Mouse (Mus musculus) embryo, embryonic 11 days (tissue): Measurements from ENCODE around the gene Ttc3.
"Not testable (repeated sequence)": the region's sequence is repeated elsewhere in the genome, so short reads cannot be mapped to it uniquely, and the experiment has no call there.

Source experiments
- DNase-seq: peaks from one replicate; pipeline ENCODE4 v3.0.0-alpha.2; 2015

Gene Ttc3

DNA sequence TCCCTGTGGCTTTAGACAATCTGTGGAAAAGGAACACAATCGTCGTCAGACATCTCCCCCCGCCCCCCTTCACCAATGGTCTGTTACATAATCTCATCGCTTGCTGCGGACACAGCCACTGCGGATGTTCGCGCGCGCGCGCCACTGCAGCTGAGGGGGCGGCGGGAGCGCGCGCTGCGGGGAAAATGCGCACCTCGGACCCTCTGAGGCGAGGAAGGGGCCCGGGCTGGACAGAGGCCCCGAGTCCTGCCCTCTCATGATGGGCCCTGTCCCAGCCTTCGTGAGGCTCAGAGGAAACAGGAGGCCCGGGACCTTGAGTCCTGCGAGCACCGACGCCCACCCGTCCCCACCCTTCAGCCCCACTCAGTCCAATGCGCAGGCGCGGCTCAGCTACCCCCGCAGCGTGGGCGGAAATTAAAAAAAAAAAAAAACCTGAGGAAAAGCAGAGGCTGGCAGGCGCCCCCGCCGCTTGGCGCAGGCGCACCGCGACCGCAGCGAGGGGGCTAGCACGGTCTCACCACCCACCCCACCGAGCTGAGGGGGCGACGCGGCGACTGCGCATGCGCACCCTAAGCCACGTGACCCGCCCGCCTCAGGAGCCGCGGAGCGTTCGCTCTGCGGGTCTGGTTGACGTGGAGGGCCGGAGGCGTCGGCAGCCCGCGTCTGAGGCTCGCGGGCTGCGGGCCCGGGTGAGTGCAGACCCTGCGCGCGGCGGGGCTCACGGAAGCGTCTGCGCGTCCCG lies at the start of gene Ttc3:
Ttc3 (plus strand) TSS at position 446 of the 742 bp plus-strand sequence.
- DNase-seq, result peak; percentile 97

DNA sequence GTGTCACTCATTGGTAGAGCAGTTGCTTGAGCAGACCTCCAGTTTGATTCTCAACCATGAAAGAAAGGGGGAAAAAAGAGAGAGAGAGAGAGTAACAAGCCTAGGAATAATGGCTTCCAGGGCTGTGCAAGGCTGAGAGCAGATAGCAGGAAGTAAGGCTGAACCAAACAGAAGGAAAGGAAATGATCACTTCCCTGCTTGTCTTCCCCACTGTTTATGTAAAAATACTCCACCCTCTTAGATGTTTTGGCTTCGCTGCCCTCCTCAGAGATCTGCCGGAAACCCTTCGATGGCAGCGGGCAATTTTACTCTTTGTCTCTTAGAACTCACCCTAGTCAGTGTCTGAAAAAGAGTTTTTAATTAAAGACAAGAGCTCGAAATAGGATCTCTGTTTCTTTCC lies 46.7 kb upstream of the Ttc3 start:
- DNase-seq, result no peak

DNA sequence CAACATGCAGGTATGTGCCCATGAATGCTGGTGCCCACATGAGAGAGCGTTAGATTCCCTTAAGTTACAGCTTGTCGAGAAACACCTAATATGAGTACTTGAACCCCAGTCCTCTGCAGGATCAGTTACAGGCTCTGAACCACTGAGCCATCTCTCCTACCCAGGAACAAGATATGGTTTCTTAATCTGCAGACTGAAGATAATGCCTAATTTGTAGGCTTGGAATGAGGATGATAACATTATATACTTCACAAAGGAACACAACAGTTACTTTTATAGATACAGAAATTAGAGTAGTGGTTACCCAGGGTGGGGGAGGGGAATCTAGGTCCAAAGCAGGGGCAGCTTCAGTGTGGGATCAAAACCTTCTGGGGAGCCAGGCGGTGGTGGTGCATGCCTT lies 44.4 kb upstream of the Ttc3 start:
- DNase-seq, result no peak

DNA sequence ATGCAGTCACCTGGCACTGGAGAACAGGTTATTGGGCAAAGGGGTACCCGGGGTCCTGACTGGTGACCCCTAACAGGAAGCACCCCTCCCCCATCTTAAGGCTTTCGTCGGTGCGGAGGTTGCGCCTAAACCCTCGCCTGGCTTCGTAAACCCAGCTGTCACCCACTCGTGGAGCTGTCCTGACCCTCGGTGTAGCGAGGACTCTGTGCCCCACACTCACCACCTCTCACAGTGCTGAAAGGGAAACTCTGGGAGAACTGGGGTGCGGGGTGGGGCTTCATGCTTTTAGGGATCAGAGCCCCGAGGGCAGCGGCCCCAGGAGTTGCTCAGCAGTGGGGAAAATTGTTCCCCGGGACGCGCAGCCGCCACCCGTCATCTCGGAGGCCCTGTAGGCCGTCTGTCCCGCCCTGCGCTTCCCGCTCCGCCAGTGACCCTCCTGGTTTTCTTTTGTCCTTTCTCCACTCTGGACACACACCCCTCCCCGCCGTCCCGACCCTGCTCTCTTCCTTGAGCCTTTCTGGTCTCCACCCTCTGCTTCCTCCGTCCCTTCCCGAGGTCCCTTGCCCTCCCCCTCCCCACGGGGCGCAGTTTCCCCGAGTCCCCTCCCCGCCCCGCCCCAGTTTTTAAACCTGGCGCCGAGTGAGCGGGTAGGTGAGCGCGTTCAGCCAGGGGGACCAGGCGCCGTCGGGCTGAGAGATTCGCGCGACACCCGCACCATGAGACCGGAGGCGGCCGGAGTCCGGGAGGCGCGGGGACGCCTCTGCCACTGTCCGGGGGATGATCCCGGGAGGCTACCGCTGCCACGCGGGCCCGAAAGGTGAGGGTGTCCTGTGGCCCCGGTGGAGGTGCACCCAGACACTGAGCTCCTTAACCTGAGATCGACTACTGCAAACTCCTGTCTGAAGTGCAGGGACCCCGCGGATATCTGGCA lies 42.4 kb upstream of the Ttc3 start, which contains the start of gene Ripply3:
Ripply3 (plus strand) TSS at position 640 of the 931 bp plus-strand sequence.
- DNase-seq, result peak; percentile 67

DNA sequence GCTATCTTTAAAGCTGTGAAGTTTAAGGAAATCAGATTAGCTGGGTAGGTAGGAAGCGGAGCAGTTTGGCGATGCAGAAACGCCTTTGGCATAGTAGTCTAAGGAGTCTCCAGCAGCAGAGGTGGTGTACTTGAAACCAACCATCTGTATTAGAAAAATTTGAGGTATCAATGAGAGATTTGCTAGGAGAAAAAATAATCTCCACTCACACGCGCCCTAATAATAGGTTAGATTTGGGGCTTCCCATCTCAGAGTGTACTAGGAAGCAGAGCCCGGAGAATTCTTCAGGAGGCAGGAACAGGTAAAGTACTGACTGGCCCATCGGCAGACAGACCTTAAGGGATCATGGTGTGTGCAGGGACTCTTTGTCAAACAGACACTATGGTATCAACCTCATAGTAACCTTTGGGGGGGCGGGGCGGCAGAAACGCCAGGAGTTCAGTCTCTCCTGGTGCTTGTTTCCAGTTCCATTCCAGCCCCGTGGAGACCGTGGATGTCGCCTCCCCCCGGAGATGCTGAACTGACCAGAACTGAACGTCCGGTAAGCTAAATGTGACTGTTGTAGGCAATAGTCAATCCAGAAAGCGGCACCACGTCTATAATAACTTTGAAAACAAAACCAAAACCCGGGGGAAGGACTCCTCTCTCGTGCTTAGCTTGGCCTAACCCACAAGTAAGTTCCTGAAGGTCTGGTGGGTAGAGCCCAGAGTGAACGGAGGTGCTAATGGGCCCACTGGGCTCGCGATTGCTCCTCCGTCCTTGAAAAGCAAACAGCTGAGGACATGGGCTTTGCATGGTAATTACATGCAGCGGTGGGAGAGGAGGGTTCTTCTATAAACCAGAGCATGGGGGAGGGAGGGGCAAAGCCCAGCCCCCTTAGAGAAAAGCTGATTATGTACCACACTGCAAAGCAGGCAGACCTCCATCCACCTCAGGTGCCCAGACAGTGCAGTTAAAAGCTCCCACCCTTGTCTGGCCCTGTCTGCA lies 41.2 kb upstream of the Ttc3 start:
- DNase-seq, result peak; percentile 39

DNA sequence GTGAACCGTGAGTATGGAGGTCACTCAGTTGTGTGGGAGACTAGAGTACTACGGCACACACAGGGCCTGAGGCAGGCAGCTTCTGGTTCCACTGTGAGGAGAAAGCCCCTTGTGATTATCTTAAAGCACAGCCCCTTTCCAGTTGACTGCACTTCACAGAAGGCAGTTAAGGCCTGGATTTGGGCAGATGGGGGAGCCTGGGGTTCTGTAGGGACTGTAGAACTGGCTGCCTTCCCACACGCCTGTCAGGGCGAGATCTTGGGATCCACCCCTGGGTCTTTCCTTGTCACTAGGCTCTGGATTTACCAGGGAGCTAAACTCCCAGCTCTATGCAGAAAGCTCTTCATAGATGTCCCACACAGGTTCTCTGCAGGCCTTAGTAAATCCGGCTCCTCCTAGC lies 40.0 kb upstream of the Ttc3 start:
- peak; percentile 21 for DNase-seq

DNA sequence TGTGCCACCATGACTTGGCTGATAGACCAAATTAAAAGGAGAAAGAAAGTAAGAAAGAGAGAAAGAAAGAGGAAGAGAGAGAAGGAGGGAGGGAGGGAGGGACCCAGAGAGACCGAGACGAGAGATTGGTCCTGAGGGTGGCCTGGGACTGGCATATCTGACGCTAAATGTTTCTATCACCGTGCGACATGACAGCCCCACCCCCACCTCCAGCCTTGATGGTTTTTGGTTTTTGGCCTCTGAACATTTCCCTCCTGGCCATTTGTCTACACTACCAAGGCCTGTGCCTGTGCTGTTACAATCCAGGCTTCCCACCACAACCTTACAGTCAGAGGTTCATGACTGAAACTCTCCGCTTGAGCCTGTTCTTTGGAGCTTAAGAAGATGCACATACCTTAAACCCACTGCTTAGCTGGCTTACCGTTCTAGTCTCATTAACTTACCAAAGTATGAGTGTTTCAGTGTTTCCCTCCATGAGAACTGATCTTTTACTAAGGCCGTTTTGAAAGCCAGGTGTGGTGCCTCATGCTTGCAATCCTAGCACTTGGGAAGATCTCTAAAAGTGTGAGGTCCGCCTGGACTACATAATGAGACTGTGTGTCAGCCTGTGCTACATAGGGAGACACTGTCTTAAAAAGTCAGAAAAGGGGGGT lies 39.1 kb upstream of the Ttc3 start:
- DNase-seq, result no peak

DNA sequence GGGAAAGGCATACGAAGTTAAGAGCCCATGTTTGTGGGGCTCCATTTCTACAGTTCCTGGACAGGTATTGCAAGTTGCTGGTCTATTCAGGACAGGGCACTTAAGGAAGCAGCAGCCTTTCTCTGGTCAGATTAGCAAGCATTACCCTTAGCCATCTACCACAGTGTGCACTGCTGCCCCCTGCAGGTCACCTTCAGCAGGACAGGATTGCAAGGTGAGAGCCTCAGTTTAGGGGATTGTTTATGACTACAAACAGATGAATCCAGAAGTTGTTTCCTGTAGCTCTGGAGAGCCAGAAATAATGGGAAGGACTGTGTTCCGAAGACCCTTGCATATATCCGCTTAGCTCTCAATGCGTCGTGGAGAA lies 38.5 kb upstream of the Ttc3 start:
- peak; percentile 52 for DNase-seq

DNA sequence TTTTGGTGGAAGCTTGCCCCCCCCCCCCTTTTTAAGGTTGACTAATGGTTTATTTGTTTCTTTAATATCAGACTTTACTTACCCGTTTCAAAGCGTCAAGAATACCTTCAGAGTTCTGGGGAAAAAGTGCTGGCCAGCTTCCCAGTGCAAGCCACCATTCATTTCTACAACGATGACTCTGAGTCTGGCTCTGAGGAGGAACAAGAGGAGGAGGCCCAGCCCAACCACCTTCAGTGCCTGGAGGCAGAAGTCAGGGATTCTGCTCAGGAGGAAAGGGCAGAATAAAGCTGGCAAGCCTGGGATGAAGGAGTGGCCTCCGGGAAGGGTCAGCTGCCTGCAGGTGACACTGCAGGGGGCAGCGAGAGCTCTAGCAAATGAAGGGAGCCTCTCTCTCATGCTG lies 34.8 kb upstream of the Ttc3 start:
- no peak for DNase-seq

DNA sequence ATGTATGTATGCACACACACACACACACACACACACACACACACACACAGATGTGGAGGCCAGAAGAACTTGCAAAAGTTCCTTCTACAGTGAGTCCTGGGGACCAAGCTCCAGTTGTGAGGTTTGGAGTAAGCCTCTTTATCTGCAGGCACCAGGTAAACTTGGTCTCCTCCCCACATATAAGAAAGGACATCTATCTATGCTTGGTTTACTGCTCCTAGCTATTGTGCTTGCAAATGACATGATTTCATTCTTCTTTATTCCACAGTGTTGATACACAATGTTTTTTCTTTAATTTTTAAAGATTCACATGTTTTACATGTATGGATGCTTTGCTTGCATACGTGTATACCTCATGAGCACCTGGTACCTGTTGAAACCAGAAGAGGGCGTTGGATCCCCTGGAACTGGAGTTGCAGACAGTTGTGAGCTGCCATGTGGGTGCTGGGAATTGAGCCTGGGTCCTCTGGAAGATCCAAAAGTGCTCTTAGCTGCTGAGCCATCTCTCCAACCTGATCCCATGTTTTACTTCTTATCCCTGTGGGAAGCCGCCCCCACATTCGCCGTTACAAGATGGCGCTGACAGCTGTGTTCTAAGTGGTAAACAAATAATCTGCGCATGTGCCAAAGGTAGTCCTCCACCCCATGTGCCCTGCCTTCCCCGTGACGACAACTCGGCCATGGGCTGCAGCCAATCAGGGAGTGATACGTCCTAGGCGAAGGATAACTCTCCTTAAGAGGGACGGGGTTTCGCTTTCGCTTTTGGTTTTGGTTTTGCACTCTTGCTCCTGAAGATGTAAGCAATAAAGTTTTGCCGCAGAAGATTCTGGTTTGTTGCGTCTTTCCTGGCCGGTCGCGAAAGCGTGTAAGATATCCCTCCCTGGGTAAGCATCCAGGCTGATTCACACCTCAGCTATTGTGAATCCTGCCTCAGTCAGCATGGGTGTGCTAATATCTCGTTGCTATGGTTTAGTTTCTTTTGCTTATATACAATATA lies 31.0 kb upstream of the Ttc3 start:
- DNase-seq, result not testable (repeated sequence)

DNA sequence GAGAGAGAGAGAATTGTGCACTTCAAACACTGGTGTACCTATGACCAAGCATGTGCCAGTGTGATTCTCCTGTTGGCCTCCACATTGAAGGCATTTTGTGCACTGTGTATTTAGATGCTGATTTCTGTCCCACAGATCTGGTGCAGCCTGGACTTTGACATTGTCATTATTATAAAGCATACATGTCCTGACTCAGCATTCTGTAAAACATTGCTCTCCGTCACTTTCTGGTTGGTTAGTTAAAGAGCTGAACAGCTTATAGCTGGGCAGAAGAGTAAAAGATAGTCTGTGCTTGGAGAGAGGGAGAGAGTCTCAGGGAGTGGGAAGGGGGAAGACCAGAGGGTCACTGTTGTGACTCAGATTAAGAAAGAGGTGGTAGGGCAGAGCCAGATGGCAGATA lies 24.7 kb upstream of the Ttc3 start:
- no peak for DNase-seq

DNA sequence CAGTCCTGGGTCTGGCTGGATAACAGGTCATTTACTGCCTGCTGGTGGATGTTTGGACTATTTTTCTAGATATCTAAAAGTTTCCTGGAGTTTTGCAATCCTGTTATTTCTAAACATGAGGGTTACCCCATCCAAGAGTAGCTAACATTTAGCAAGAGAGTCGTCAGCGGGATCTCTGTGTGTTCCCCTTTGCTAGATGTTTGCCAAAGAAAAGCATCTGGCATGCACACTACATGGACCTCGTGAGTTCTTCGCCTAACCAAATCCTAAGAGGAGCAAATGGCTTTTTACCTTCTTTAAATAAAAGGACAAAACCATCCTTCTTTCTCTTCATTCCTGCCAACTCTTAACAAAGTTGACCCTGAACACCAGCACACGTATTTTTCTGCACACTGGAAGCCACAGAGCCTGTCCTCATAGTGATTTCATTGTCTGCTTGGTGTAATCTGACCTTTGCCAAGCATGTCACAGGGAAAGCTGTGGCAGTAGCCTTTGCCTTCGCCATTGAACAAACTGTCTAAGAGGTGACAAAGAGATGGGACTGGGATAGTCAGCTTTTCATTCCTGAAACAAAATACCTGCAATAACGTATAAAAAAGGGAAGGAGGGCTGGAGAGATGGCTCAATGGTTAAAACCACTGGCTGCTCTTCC lies 23.2 kb upstream of the Ttc3 start:
- no peak for DNase-seq

DNA sequence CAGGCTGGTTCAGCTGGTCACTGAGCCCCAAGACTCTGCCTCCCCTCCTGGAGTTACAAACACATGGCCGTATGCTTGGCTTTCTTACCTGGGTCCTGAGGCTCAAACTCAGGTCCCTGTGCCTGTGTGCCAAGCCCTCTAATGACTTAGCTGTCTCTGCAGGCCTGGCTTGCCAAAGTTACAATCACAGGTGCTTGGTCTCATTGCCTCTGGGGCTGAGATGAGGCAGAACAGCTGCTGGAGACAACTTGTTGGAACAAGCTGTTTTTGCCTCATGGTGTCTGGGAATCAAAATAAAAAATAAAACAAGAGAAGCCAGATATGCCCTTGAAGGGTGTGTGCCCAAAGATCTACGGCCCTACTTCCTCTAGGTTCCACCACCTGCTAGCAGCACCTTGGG lies 21.6 kb upstream of the Ttc3 start:
- DNase-seq, result no peak

DNA sequence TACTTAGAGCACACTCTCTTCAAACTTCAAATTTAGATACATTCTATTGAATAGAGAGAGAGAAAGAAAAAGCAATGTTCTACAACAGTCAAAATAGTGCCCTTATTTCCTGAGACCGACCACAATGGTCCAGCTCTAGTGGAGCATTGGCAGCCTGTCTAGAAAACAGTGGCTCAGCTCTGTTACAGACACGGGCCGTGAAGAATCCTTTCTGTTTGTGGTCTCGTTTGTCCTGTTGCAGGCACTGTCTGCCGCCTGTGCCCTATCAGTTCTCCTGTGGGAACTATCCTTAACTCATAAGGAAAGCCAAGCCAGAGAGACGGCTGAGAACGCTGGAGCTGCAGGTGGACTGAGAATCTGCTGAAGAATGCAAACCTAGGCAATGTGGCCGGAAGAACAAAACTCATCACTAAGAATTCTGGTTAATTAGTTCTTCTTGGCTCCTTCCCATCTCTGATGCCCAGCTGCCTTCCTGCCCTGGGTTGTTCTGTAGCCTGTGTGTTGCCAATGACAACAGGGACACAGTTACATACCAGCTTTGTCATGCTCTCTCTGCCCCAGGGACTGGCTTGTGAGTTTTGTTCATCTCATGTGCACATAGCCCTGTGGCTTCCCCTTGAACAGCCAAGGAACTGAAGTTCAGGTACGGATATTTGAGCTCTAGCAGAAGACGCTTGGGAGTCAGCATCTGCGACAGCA lies 20.7 kb upstream of the Ttc3 start:
- DNase-seq, result no peak

DNA sequence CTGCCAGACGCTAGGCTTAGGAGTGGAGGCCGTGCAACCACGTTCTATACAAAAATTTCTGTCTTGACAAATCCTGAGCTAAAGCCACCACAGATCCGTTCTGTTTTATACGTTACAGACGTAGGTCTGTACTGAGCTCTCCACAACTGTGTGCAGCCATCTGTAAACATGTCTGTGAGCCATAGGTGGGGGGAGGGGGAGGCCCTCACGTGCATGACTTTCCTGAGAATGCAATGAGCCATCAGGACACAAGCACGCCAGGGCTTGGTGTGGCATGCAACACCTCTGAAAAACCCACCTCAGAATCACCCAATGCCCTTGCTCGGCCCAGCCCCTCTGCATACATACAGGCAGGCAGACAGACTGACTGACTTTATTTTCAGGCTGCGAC lies 20.1 kb upstream of the Ttc3 start:
- no peak for DNase-seq

DNA sequence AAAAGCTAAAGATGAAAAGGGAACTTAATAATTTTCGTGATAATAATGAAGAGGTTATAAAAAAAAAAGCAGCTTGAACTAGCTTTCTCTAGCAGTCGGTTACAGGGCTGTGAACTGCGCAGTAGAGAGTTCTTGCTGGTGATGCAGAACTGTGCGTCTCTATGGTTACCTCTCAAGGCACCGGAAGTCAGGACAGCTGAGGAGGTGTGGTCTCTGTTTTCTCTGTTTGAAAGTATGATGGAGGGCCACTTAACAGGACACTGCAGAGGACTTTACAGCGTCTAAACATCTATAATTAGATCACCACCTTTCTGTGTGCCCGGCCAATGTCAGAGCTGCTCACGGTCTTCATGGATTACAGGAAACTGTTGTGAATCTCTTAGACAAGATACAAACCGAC lies 16.0 kb upstream of the Ttc3 start:
- peak; percentile 48 for DNase-seq

DNA sequence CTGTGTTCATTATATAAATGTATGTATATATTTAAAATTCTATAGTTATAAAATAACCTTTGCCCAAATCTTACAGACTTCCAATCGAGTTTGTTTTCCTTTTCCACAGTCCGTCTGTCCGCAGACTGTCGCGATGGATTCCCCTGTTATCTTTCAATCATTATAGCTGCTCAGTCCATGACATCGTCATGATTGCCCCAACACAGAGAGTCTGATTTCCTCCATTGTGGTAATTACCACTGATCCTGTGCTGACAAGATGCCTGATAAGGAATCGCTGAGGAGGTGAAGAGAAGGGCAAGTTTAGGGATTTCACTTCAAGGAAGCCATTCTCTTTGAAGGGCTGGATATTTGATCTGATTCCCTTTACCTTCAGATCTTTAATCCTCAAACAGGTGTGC lies 14.4 kb upstream of the Ttc3 start:
- DNase-seq, result no peak

DNA sequence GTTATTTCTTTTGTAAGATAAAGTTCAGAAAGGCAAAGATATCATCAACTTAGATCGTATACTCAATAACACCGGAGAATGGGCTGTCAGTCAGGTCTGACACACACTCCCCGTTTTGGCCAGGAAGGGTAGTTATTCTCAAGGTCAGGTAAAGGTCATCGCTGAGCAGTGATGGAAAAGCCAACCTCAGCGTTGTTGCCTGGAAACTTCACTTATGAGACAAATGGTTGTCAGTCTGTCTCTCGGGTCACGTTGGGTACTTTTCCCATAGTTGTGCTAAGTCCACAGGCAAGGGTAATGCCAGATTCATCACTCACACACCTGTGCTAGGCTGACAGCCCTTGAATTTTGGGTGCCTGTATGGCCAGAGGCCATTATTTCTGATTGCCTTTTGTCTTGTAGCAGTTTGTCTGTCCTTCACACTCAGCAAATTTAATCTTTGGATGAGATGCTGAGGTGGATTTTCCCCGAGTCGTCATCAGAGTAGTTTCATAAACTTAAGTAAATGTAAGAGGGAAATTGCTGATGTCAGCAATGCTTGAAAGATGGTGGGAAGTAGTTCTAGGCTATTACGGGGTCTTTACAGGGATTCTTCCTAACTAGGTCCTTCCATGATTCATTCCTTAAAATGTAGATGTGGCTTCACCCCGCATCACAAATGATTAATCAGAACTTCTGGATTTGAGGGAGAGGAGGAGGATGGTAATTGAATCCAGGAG lies 13.5 kb upstream of the Ttc3 start:
- DNase-seq, result no peak

DNA sequence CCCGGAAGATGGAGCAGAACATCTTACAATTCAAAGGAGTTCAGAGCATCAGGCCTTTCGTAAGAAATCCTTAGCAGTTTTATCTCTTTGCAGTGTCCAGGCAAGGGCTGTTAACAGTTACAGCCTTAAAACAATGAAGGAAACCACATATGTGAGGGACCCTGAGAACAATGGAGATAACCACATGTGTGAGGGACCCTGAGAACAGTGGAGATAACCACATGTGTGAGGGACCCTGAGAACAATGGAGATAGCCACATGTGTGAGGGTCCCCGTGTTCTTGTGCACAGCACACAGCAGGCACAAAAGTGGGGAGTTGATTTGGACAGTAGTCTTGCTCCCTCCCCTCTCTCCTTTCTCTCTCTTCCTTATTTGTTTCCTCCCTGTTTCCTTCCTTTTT lies 12.3 kb upstream of the Ttc3 start:
- no peak for DNase-seq
